Mouse (Mus musculus) kidney, postnatal 4 days (tissue): ENCODE measurements around the gene Dtd1.
A peak's percentile ranks its signal among the peaks of the same experiment; 100 is the strongest.

Source experiments
- DNase-seq, 2 experiments: peaks; one replicate each; pipeline ENCODE4 v3.0.0; 2021; ENCODE audit warnings: mixed read lengths in 2 of 2

Dtd1 gene

GRCm38 (mm10) chr2:144770452-144770941 lies 170.8 kb downstream of the Dtd1 start:
- DNase-seq: no peak

- no peak for DNase-seq
Measured at GRCm38 (mm10) chr2:144771841-144772240, 172.1 kb downstream of the Dtd1 start.

GRCm38 (mm10) chr2:144774636-144775160 lies 175.0 kb downstream of the Dtd1 start:
- DNase-seq: no peak

DNA sequence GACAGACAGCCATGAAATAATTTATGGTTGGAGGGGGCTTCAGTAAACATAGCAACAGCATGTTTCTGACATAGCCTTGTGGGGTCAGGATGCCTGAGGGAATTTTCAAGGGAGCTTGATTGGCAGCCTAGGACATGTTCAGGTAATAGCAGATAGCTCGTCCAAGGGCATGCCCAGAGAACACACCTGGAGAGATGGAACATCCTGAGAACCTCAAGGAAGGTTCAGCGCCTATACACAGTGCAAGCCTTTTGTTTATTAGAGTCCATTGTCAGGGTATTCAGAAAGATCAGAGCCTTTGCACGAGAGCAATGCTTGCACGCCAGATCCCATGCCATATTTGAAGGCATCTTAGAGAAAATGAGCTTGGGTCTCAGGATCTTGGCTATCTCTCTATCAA lies 175.9 kb downstream of the Dtd1 start:
- DNase-seq: no peak

GRCm38 (mm10) chr2:144779263-144779662 lies 179.6 kb downstream of the Dtd1 start:
- DNase-seq: no peak

DNA sequence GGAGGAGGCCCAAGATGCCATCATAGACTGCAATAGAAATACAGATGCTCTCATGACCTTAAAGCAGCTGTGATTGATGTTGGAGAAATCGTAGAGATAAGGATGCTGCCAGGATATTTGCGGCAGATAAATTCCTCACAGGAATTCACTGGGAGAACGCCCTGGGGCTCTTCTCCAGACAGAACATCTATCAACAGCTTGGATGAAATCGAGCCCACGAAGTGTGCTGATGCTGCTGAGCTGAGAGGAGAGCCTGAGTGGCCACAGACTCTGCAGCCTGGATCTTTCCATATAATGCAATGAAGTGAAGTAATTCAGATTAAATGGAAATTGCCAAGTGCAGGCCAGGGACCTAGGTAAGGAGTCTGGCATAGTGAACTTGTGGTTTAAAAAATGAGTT lies 181.0 kb downstream of the Dtd1 start:
- peak; percentile 28 to 50 for DNase-seq

GRCm38 (mm10) chr2:144781871-144782270 lies 182.2 kb downstream of the Dtd1 start:
- DNase-seq: peak; percentile 11 to 12

DNA sequence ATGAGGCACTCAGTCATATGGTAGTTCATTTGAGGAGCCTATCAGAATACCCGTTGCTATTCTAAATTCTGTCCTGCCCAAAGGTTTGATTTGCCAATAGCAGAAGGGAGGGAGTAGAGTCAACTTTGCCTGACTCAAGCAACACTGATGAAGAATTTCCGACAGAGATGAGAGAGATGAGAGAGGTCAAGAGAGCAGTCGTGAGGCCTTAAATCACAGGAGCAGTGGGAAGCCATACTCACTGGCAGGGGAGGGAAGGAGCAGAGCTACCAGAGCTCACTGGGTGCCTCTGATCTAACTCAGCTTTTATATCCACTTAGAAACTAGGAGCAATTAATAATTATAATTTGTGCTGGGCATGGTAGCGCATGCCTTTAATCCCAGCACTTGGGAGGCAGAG lies 182.8 kb downstream of the Dtd1 start:
- DNase-seq: peak; percentile 36 to 53

DNA sequence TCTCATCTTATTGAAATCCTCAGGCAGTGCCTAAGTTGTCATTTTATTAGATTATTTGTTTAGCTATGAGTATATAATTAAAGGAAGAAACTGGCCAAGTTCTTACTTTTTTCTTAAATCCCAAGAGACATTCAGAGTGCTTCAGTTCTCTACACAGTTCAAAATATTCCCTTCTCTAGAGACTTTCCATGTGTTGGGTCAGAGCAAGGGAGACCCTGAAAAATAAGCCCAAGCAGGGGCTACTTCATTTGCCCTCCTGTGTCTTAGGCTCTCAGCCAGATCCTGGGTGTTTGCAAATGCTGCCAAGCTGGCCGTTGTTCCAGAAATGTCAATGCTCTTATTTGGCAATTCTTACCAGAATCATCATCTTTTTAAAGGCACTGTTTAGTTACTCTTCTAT lies 183.5 kb downstream of the Dtd1 start:
- DNase-seq: no peak

DNA sequence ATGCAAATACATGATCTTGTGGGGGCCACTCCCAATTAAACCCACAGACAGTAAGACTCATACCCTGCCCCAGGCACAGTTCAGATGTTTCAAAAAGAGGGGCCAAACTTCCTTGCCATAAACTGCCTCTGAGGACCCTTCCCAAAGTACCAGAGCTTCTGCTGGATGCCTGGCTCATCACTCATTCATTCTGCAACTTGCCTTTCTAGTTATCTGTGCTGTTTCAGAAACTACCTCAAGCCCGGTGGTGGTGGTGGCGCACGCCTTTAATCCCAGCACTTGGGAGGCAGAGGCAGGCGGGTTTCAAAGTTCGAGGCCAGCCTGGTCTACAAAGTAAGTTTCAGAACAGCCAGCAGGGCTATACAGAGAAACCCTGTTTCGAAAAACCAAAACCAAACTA lies 184.1 kb downstream of the Dtd1 start:
- DNase-seq: no peak

- DNase-seq: no peak
Measured at GRCm38 (mm10) chr2:144791671-144792294, 192.1 kb downstream of the Dtd1 start.

DNA sequence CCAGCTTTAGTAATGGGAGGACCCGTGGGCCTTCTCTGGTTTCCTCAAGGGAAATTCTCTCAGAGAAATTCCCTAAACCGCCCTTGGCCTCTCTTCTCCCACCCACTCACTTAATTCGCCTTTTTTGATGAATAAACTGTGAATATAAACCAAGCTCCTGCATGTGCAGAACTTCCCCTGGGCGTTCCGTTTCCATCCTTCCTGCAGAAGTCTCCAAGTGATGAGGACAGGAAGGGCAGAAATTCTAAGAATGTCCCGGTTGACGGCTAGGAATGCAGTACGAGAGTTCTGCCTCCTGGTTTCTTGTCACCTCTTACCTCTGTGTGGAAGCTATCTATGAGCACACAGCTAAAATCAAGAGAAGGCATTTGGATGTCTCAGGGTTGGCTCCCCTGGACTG lies 197.8 kb downstream of the Dtd1 start:
- DNase-seq: peak in 1 of 2 experiments; percentile 29

DNA sequence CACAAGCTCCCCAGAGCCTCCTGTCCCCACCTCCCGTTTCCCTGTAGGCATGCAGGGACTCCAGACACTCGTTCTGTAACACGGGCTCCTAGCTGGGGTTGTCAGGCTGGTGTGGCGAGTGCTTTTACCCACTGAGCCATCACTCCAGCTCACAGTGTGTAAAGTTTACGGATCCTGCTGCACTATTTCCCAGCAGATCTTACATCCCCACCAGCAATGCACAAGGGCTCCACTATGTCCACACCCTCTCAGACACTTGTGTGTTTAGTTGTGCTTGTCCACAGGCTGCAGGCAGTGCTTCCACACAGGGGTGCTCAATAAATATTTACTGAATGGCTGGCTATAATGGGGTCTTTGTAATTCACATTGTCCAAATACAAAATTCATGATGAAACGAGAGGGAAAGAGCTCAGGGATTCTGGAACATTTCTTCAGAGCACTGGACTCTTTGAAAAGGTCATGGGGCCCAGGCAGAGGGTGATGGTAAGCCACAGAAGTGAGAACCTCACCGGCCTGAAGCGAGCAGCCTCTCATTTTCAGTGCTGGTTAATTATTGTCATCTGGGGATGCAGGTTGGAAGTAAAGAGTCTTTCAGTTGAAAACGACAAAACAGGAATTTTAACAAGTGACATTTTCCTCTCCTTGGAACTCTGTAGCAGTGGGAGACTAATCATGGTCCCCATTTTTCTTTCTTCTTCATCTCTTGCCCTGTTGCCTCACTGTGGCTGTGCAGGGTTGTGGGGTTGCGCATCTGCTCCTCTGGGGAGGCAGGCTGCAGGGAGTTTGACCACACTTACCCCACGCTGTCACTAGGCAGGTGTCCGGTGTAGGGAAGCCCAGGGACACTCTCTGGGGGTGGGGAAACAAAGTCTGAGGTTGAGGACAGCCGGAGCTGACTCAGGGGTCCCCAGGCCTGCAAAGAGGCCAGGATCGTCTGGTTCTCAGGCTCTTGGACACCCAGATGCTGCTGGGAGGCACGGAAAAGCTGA lies 208.4 kb downstream of the Dtd1 start:
- no peak for DNase-seq
